Comparison of ENCODE assay signal across 9 mouse cellular contexts in the genomic region with DNA sequence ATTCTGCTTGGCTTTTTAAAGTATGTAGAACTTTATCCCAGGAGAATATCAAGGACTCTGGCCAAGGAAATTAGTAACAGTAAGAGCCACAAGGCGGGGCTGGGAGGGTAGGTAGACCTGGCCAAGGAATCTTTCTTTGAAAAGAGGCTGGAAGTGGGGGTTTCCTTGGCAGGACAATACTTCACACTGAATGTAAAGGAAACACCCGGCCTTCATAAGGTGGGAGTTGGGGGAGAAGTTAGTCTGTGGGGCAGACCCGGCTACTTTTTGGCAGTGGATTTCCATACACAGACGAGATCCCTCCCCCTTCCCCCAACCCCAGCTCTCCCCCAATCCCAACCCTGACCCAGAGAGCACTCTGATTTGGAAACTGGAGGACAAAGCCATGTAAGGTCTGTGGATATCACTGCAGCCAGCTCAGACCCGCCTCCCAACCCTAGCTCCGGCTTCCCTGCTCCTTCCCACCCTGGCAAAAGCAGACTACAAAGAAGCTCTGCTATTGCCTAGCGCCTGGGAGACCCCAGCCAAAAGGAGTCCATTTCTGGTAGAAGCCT. TPM values are rescaled to one million over a fixed set of nuclear protein-coding genes. Genes with fewer than 3 reads are reported as not detected.
DNase-seq lines count a peak whose midpoint lies in the region; ATAC-seq and TF ChIP-seq lines count a peak whose summit lies in the region.
"Had no signal": no experiment of that assay in that cellular context is flagged by ENCODE, and none has a peak within 500 bp of the region (broad histone marks: within the 10 kb centered on the region; RNA-seq: fewer than 3 reads in every experiment).

A gene (plus strand): TSS at position 235 of the 554 bp plus-strand sequence.

- 64% methylated on average over 7 of the region's 7 CpGs for WGBS in lung, embryonic 14.5 days
- 48% methylated on average over 7 of the region's 7 CpGs for WGBS in heart, embryonic 14.5 days
- WGBS in stomach, embryonic 15.5 days: 57% methylated on average over 7 of the region's 7 CpGs
- 70% methylated on average over 7 of the region's 7 CpGs for WGBS in midbrain, postnatal 0 days

- no peaks in the 10 kb centered on the region for H3K27me3 ChIP-seq in lung, embryonic 14.5 days (ENCODE audit: insufficient read depth, low read length)
- H3K27me3 ChIP-seq in heart, embryonic 14.5 days (ENCODE audit: control insufficient read depth, insufficient read depth, low read length): no peaks in the 10 kb centered on the region
- no peaks in the 10 kb centered on the region for H3K27me3 ChIP-seq in stomach, embryonic 15.5 days (replicated peaks)
- H3K27me3 ChIP-seq in midbrain, postnatal 0 days (ENCODE audit: insufficient read depth, low read length): no peaks in the 10 kb centered on the region

- H3K4me2 ChIP-seq in lung, embryonic 14.5 days: no peak within 1 kb of the TSS
- peak within 1 kb of the TSS; percentile 17; the same call in 1 of the 2 replicates for H3K4me2 ChIP-seq in heart, embryonic 14.5 days (ENCODE audit: low read length)
- no peak within 1 kb of the TSS; the same call in 1 of the 2 replicates for H3K4me2 ChIP-seq in stomach, embryonic 15.5 days
- H3K4me2 ChIP-seq in midbrain, postnatal 0 days (ENCODE audit: low read depth, low read length, poor library complexity, severe bottlenecking): no peak within 1 kb of the TSS

- ATAC-seq in lung, embryonic 14.5 days (ENCODE audit: insufficient read depth): no peak
- ATAC-seq in heart, embryonic 14.5 days (ENCODE audit: insufficient number of reproducible peaks, insufficient read depth, low FRiP score, low read depth): peak; percentile 37
- peak; percentile 40; the same call in 1 of the 2 replicates for ATAC-seq in stomach, embryonic 15.5 days (ENCODE audit: insufficient read depth, low FRiP score, low read depth)
- no peak for ATAC-seq in midbrain, postnatal 0 days (ENCODE audit: low FRiP score)

- no peak within 1 kb of the TSS for H3K4me3 ChIP-seq in lung, embryonic 14.5 days (ENCODE audit: low read depth, low read length)
- H3K4me3 ChIP-seq in brown adipose tissue, adult 24 weeks (ENCODE audit: insufficient read depth, low read depth, low read length): peak within 1 kb of the TSS; percentile 83
- no peak within 1 kb of the TSS for H3K4me3 ChIP-seq in heart, embryonic 14.5 days (ENCODE audit: control insufficient read depth in 1 of 2, insufficient read depth in 1 of 2, low read depth in 1 of 2, low read length in 2 of 2)
- H3K4me3 ChIP-seq in stomach, embryonic 15.5 days (replicated peaks): no peak within 1 kb of the TSS
- no peak within 1 kb of the TSS for H3K4me3 ChIP-seq in midbrain, postnatal 0 days (ENCODE audit: low read depth, low read length)

- H3K9me3 ChIP-seq in lung, embryonic 14.5 days (ENCODE audit: low read depth, low read length): no peaks in the 10 kb centered on the region
- H3K9me3 ChIP-seq in heart, embryonic 14.5 days (ENCODE audit: control insufficient read depth, low read length): no peaks in the 10 kb centered on the region
- H3K9me3 ChIP-seq in stomach, embryonic 15.5 days: no peaks in the 10 kb centered on the region
- no peaks in the 10 kb centered on the region for H3K9me3 ChIP-seq in midbrain, postnatal 0 days (ENCODE audit: low read length)

- DNase-seq in lung, embryonic 14.5 days: no peak
- DNase-seq in lung, adult 18-20 months: no peak
- no peak for DNase-seq in embryo, embryonic 10.5 days (ENCODE audit: low spot score)
- DNase-seq in midbrain, postnatal 0 days (ENCODE audit: low spot score): no peak
- no peak for DNase-seq in cerebellum, adult 9-10 months
- DNase-seq: layer of hippocampus, postnatal 36 days had no signal

- TF ChIP-seq CTCF in lung, embryonic 14.5 days (IDR thresholded peaks at IDR 0.05; ENCODE audit: low read depth): no peak
- TF ChIP-seq CTCF in midbrain, postnatal 0 days (IDR thresholded peaks at IDR 0.05): no peak

- H3K9ac ChIP-seq in lung, embryonic 14.5 days: no peak within 1 kb of the TSS
- H3K9ac ChIP-seq in heart, embryonic 14.5 days (ENCODE audit: low read length): no peak within 1 kb of the TSS
- H3K9ac ChIP-seq in stomach, embryonic 15.5 days: no peak within 1 kb of the TSS
- no peak within 1 kb of the TSS for H3K9ac ChIP-seq in midbrain, postnatal 0 days (replicated peaks; ENCODE audit: low read length, poor library complexity, severe bottlenecking)

- H3K27ac ChIP-seq in lung, embryonic 14.5 days (ENCODE audit: low read depth): 0 out of 2 replicates have a peak within 1 kb of the TSS, but pooled peaks have one; percentile 8
- peak within 1 kb of the TSS; percentile 96 for H3K27ac ChIP-seq in brown adipose tissue, adult 24 weeks (replicated peaks; ENCODE audit: low read depth, low read length)
- H3K27ac ChIP-seq in heart, embryonic 14.5 days (replicated peaks in 1 of 2; ENCODE audit: control insufficient read depth in 1 of 2, insufficient read depth in 1 of 2, low read depth in 2 of 2, low read length in 2 of 2): peak within 1 kb of the TSS; percentile 10 to 35; a peak in 1 of 4 replicates
- peak within 1 kb of the TSS; percentile 63; the same call in 1 of the 2 replicates for H3K27ac ChIP-seq in stomach, embryonic 15.5 days
- H3K27ac ChIP-seq in midbrain, postnatal 0 days (ENCODE audit: low read depth, low read length): no peak within 1 kb of the TSS

- peaks cover 13% of the 10 kb centered on the region; the same call in 1 of the 2 replicates for H3K36me3 ChIP-seq in lung, embryonic 14.5 days (ENCODE audit: insufficient read depth)
- peaks cover 7% of the 10 kb centered on the region for H3K36me3 ChIP-seq in heart, embryonic 14.5 days (ENCODE audit: control insufficient read depth, insufficient read depth, low read length)
- peaks cover 3% of the 10 kb centered on the region; the same call in 1 of the 2 replicates for H3K36me3 ChIP-seq in stomach, embryonic 15.5 days
- H3K36me3 ChIP-seq in midbrain, postnatal 0 days (ENCODE audit: insufficient read depth, low read length): peaks cover 5% of the 10 kb centered on the region; the same call in 1 of the 2 replicates

- H3K4me1 ChIP-seq in lung, embryonic 14.5 days (ENCODE audit: insufficient read depth): no peaks in the 10 kb centered on the region
- peaks cover 3% of the 10 kb centered on the region for H3K4me1 ChIP-seq in brown adipose tissue, adult 24 weeks (ENCODE audit: control insufficient read depth, insufficient read depth, insufficient read length, low read length)
- H3K4me1 ChIP-seq in heart, embryonic 14.5 days (ENCODE audit: control insufficient read depth in 2 of 2, insufficient read depth in 2 of 2, low read length in 2 of 2): peaks cover 7 to 12% of the 10 kb centered on the region in 2 experiments
- 0 out of 2 replicates have a peak, but pooled peaks cover 3% of the 10 kb centered on the region for H3K4me1 ChIP-seq in stomach, embryonic 15.5 days
- no peaks in the 10 kb centered on the region for H3K4me1 ChIP-seq in midbrain, postnatal 0 days (ENCODE audit: insufficient read depth, low read length)

RNA-seq across cellular contexts. Expression of the gene that starts here (rescaled TPM):
- 0.62 and 0.83 TPM in 2 replicates for polyA plus RNA-seq in lung, embryonic 14.5 days (2014; fragmentation: Nextera tagmentation; extraction: Ambion mirVana)
- 156 and 209 TPM in 2 replicates for polyA plus RNA-seq in brown adipose tissue, adult 24 weeks (2012; ENCODE audit: insufficient read depth, insufficient read length, missing spikeins)
- polyA plus RNA-seq in heart, embryonic 14.5 days (2014; fragmentation: Nextera tagmentation; extraction: Ambion mirVana): 1.4 and 1.9 TPM in 2 replicates
- 2.0 and 3.0 TPM in 2 replicates for polyA plus RNA-seq in stomach, embryonic 15.5 days (2015; fragmentation: Nextera tagmentation; extraction: Ambion mirVana)
- 0.66 and 1.2 TPM in 2 replicates for total RNA-seq in midbrain, postnatal 0 days (2014; rRNA removed)
- polyA plus RNA-seq in midbrain, postnatal 0 days (2015; fragmentation: Nextera tagmentation; extraction: Ambion mirVana): 0.07 and 0.20 TPM in 2 replicates

Comparison
In these comparisons a context has a peak if more than half of its experiments do, and no peak if none do; other contexts are left out.
1. RNA of the gene that starts here (polyA plus RNA-seq): 156 to 209 TPM in brown adipose tissue, adult 24 weeks; 2.0 to 3.0 TPM in stomach, embryonic 15.5 days, 1.4 to 1.9 TPM in heart, embryonic 14.5 days, 0.62 to 0.83 TPM in lung, embryonic 14.5 days and 0.07 to 0.20 TPM in midbrain, postnatal 0 days; every median in the first group is over 10 times any median in the second.
2. ATAC-seq: peak in heart, embryonic 14.5 days (single experiment) and stomach, embryonic 15.5 days (single experiment); none in lung, embryonic 14.5 days (single experiment) and midbrain, postnatal 0 days (single experiment).